10 mouse cellular contexts compared by ENCODE assay signal in genomic region chr2:168025882-168026281, GRCm38 (mm10). TPM values are rescaled to one million over a fixed set of nuclear protein-coding genes. Genes with fewer than 3 reads are reported as not detected.
A peak's percentile ranks its signal among the peaks of the same experiment; 100 is the strongest.
DNase-seq lines count a peak whose midpoint lies in the region; ATAC-seq and TF ChIP-seq lines count a peak whose summit lies in the region.
"Had no signal": no experiment of that assay in that cellular context is flagged by ENCODE, and none has a peak within 500 bp of the region (broad histone marks: within the 10 kb centered on the region; RNA-seq: fewer than 3 reads in every experiment).

No protein-coding gene starts in this region.

- dilution Hi-C loops in CH12.LX (cut with MboI; ENCODE audit: extremely low pct_ligation_motif_present, extremely low pct_unique_long_range_greater_than_20kb, low sequenced_read_pairs) = no loop called here

- H3K27ac ChIP-seq in kidney, embryonic 14.5 days (ENCODE audit: low read depth, low read length) = peak overlapping the region; percentile 68; the same call in 1 of the 2 replicates
- H3K27ac ChIP-seq in CH12.LX (ENCODE audit: insufficient read depth, low read depth) = no peak overlapping the region
- H3K27ac ChIP-seq in kidney, postnatal 0 days = peak overlapping the region; percentile 62
- H3K27ac ChIP-seq: hindbrain, embryonic 15.5 days; midbrain, embryonic 10.5 days had no signal

- peaks cover 8% of the 10 kb centered on the region for H3K9me3 ChIP-seq in kidney, embryonic 14.5 days (ENCODE audit: control insufficient read depth, low read length)
- H3K9me3 ChIP-seq in CH12.LX (replicated peaks; ENCODE audit: low read length) = peaks cover 28% of the 10 kb centered on the region
- H3K9me3 ChIP-seq in kidney, postnatal 0 days (replicated peaks; ENCODE audit: low read length) = no peaks in the 10 kb centered on the region
- H3K9me3 ChIP-seq: hindbrain, embryonic 15.5 days had no signal

- peak; percentile 32 to 33; a peak in 3 of 4 replicates for TF ChIP-seq CTCF in CH12.LX (conservative IDR thresholded peaks at IDR 0.05 in 1 of 2, IDR thresholded peaks at IDR 0.05 in 1 of 2; ENCODE audit: low read depth in 2 of 2, low read length in 2 of 2)
- TF ChIP-seq CTCF in kidney, postnatal 0 days (IDR thresholded peaks at IDR 0.05; ENCODE audit: low read depth) = peak; percentile 60

- H3K9ac ChIP-seq in kidney, embryonic 14.5 days (ENCODE audit: low read depth, low read length) = no peak overlapping the region
- H3K9ac ChIP-seq in CH12.LX (ENCODE audit: insufficient read depth, low read depth) = no peak overlapping the region
- H3K9ac ChIP-seq in kidney, postnatal 0 days (ENCODE audit: low read depth, low read length) = no peak overlapping the region
- H3K9ac ChIP-seq: hindbrain, embryonic 15.5 days had no signal

- no peak overlapping the region for H3K4me2 ChIP-seq in kidney, embryonic 14.5 days (replicated peaks; ENCODE audit: low read depth, low read length)
- no peak overlapping the region for H3K4me2 ChIP-seq in CH12.LX (ENCODE audit: insufficient read depth, low read depth, poor library complexity, severe bottlenecking)
- H3K4me2 ChIP-seq in kidney, postnatal 0 days (ENCODE audit: low read length) = no peak overlapping the region
- H3K4me2 ChIP-seq: hindbrain, embryonic 15.5 days had no signal

- 0 out of 2 replicates have a peak, but pooled peaks cover 4% of the 10 kb centered on the region for H3K4me1 ChIP-seq in kidney, embryonic 14.5 days (ENCODE audit: control insufficient read depth, insufficient read depth, low read length)
- H3K4me1 ChIP-seq in CH12.LX (ENCODE audit: control insufficient read depth in 1 of 2, insufficient read depth in 2 of 2) = peaks cover 0 to 11% of the 10 kb centered on the region in 2 experiments; a peak in 2 of 4 replicates
- no peaks in the 10 kb centered on the region for H3K4me1 ChIP-seq in kidney, postnatal 0 days (replicated peaks; ENCODE audit: insufficient read depth, low read length)
- H3K4me1 ChIP-seq: hindbrain, embryonic 15.5 days had no signal

- 91% methylated on average over 8 of the region's 8 CpGs for WGBS in kidney, embryonic 14.5 days
- 89% methylated on average over 8 of the region's 8 CpGs for WGBS in kidney, postnatal 0 days

- H3K36me3 ChIP-seq in kidney, embryonic 14.5 days (ENCODE audit: control insufficient read depth, insufficient read depth, low read length) = no peaks in the 10 kb centered on the region
- no peaks in the 10 kb centered on the region for H3K36me3 ChIP-seq in CH12.LX (replicated peaks in 1 of 2; ENCODE audit: control insufficient read depth in 1 of 2, insufficient read depth in 1 of 2, low read length in 1 of 2)
- 0 out of 2 replicates have a peak, but pooled peaks cover 3% of the 10 kb centered on the region for H3K36me3 ChIP-seq in kidney, postnatal 0 days (ENCODE audit: insufficient read depth, low read length)
- H3K36me3 ChIP-seq: hindbrain, embryonic 15.5 days; midbrain, embryonic 10.5 days had no signal

- no peak for ATAC-seq in kidney, embryonic 14.5 days (ENCODE audit: low FRiP score, low TSS enrichment)
- ATAC-seq in kidney, postnatal 0 days (replicated peaks; ENCODE audit: low FRiP score, low read depth) = no peak

- H3K79me2 ChIP-seq in CH12.LX (replicated peaks; ENCODE audit: control insufficient read depth, extremely low read depth, insufficient read depth, poor library complexity, severe bottlenecking) = no peaks in the 10 kb centered on the region

- no peaks in the 10 kb centered on the region for H3K27me3 ChIP-seq in kidney, embryonic 14.5 days (ENCODE audit: control insufficient read depth, insufficient read depth, low read length)
- peaks cover 79% of the 10 kb centered on the region for H3K27me3 ChIP-seq in CH12.LX (replicated peaks)
- no peaks in the 10 kb centered on the region for H3K27me3 ChIP-seq in kidney, postnatal 0 days (ENCODE audit: insufficient read depth, low read length)
- H3K27me3 ChIP-seq: hindbrain, embryonic 15.5 days had no signal

- H3K4me3 ChIP-seq in kidney, embryonic 14.5 days (ENCODE audit: low read length) = no peak overlapping the region
- no peak overlapping the region for H3K4me3 ChIP-seq in CH12.LX (replicated peaks in 1 of 3; ENCODE audit: low read depth in 2 of 3, low read length in 2 of 3, poor library complexity in 1 of 3)
- H3K4me3 ChIP-seq in kidney, postnatal 0 days (replicated peaks; ENCODE audit: low read depth, low read length) = no peak overlapping the region
- H3K4me3 ChIP-seq: hindbrain, embryonic 15.5 days; midbrain, embryonic 10.5 days had no signal

- TF ChIP-seq RAD21 in CH12.LX (IDR thresholded peaks at IDR 0.05; ENCODE audit: low read depth, low read length) = no peak; the same call in 1 of the 2 replicates

- in situ Hi-C loops in CH12.LX (cut with MboI; ENCODE audit: low pct_ligation_motif_present, low pct_unique_long_range_greater_than_20kb, low sequenced_read_pairs) = no loop called here

- TF ChIP-seq POLR2A in CH12.LX (IDR thresholded peaks at IDR 0.05; ENCODE audit: low read depth, low read length) = no peak

- DNase-seq in kidney, adult 11 months = no peak
- no peak for DNase-seq in CH12.LX (ENCODE audit: extremely low read depth)
- peak; percentile 49 for DNase-seq in ES-CJ7 (ENCODE audit: low read depth, low spot score)
- DNase-seq in kidney, postnatal 0 days (ENCODE audit: low spot score) = no peak
- DNase-seq in frontal cortex, postnatal 14 days (ENCODE audit: low spot score in 2 of 2) = no peak
- no peak for DNase-seq in layer of hippocampus, postnatal 14 days (ENCODE audit: low spot score in 2 of 2)
- DNase-seq: thymus, postnatal 25 days had no signal

- no peak for TF ChIP-seq EP300 in CH12.LX (IDR thresholded peaks at IDR 0.05; ENCODE audit: low read length)

TF ChIP-seq in CH12.LX, 34 proteins besides CTCF, POLR2A, EP300 and RAD21:
- no peak for TF ChIP-seq CHD1 (IDR thresholded peaks at IDR 0.05; ENCODE audit: low read depth, low read length)
- TF ChIP-seq SMC3 (IDR thresholded peaks at IDR 0.05; ENCODE audit: low read depth, low read length) = 0 out of 2 replicates have a peak, but pooled peaks have one; percentile 4
- TF ChIP-seq SIN3A (IDR thresholded peaks at IDR 0.05; ENCODE audit: low read length) = no peak
- TF ChIP-seq NRF1 (IDR thresholded peaks at IDR 0.05; ENCODE audit: low read depth, low read length) = no peak
- TF ChIP-seq NELFE (IDR thresholded peaks at IDR 0.05; ENCODE audit: low read depth, low read length) = no peak
- no peak for TF ChIP-seq MYC (IDR thresholded peaks at IDR 0.05; ENCODE audit: low read depth, low read length)
- no peak for TF ChIP-seq ZMIZ1 (IDR thresholded peaks at IDR 0.05; ENCODE audit: low read depth, low read length)
- no peak for TF ChIP-seq ETS1 (conservative IDR thresholded peaks at IDR 0.05; ENCODE audit: low read depth, low read length)

RNA-seq across cellular contexts. Expression of gene Ripor3, which starts 15.5 kb away (rescaled TPM):
- 0.53 and 1.0 TPM in 2 replicates for polyA plus RNA-seq in kidney, embryonic 14.5 days (2014; fragmentation: Nextera tagmentation; extraction: Ambion mirVana)
- total RNA-seq in CH12.LX (2012; rRNA removed) (0.17 TPM in 1 of 2 replicates, not detected in the other), CH12.LX (2014; rRNA removed) (not detected in 2 replicates)
- polyA plus RNA-seq in CH12.LX (2012; ENCODE audit: insufficient read length, low read depth) = not detected in 2 replicates
- polyA plus RNA-seq in kidney, postnatal 0 days (2015; fragmentation: Nextera tagmentation; extraction: Ambion mirVana) = 2.3 and 2.8 TPM in 2 replicates
- under 1 TPM; 0.14 to 0.21 TPM for total RNA-seq in layer of hippocampus, postnatal 14 days (2021)

RNA-seq across cellular contexts. Expression of gene Pard6b, which starts 54.9 kb away (rescaled TPM):
- polyA plus RNA-seq in kidney, embryonic 14.5 days (2014; fragmentation: Nextera tagmentation; extraction: Ambion mirVana) = 9.7 and 22.0 TPM in 2 replicates
- 2.1 and 2.8 TPM in 2 replicates for total RNA-seq in CH12.LX (2012; rRNA removed)
- 1.2 TPM in 2 replicates for total RNA-seq in CH12.LX (2014; rRNA removed)
- 1.1 and 1.3 TPM in 2 replicates for polyA plus RNA-seq in CH12.LX (2012; ENCODE audit: insufficient read length, low read depth)
- 28.6 and 29.6 TPM in 2 replicates for polyA plus RNA-seq in kidney, postnatal 0 days (2015; fragmentation: Nextera tagmentation; extraction: Ambion mirVana)
- total RNA-seq in layer of hippocampus, postnatal 14 days (2021) = 1 to 10 TPM; 3.4 to 5.3 TPM
